Mouse (Mus musculus) C2C12 (cell line): Measurements from ENCODE around the gene Dennd6b.

Experiments
- CEBPB ChIP-seq: IDR thresholded peaks from one replicate; pipeline ENCODE4 v1.6.1; 2011; ENCODE audit warnings: low read depth, mild to moderate bottlenecking, control low read depth, moderate library complexity
- CTCF ChIP-seq: IDR thresholded peaks from one replicate; pipeline ENCODE4 v1.5.1; 2011; ENCODE audit not compliant: control insufficient read depth, insufficient read depth, insufficient read length
- FOSL1 ChIP-seq: IDR thresholded peaks from one replicate; pipeline ENCODE4 v1.8.0; 2011; ENCODE audit warnings: mild to moderate bottlenecking, low read length; ENCODE audit not compliant: poor library complexity, insufficient read depth, severe bottlenecking
- MAX ChIP-seq: IDR thresholded peaks from one replicate; pipeline ENCODE4 v1.6.1; 2011; ENCODE audit warnings: mild to moderate bottlenecking, control low read depth
- MYOD1 ChIP-seq: IDR thresholded peaks from one replicate; pipeline ENCODE4 v1.6.1; 2011; ENCODE audit warnings: low read depth; ENCODE audit not compliant: control insufficient read depth, insufficient read length
- MYOG ChIP-seq: IDR thresholded peaks from one replicate; pipeline ENCODE4 v1.6.1; 2011; ENCODE audit not compliant: control insufficient read depth, insufficient read length; ENCODE audit errors: extremely low read depth
- USF1 ChIP-seq: IDR thresholded peaks from one replicate; pipeline ENCODE4 v1.6.1; 2011; ENCODE audit warnings: low read depth, mild to moderate bottlenecking, control low read depth, moderate library complexity

DNA sequence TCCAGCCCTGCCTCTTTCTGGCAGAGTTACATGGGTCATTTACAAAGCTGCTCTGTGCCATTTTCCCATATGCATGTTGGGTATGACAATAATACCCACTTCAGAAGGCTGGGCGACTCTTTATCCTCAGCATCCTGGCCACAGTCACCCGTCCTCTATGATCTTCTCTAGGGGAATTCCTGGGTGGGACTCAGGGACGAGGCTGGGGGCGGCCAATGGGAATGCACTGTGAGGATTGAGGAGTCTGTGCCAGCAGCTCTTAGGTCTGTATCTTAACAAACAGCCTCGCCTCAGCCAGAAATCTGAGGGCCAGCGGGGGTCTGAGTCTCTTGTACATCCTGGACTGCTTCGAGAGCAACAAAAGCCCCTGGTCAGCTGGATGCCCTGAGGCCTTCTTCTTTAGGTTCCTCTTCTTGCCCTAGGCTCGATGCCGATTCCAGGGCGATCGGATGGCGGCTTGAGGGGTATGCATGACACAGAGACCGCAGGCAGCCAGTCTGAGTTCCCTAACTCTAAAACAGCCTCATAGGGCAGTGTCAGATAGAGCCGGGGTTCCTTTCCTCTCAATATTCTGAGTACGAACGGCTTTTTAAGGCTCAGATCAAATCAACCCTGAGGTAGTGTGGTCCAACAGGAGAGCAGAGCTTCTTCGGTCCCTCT, 23.9 kb downstream of the Dennd6b start:
- TF ChIP-seq CEBPB (no peak), MAX (no peak), CTCF (no peak), MYOG (no peak), USF1 (no peak), MYOD1 (no peak), FOSL1 (no peak)
